Mouse (Mus musculus) cerebellum, postnatal 4 days (tissue): ENCODE results near the gene Ppm1n.

Experiments used
- DNase-seq, 2 experiments: peaks; one replicate each; pipeline ENCODE4 v3.0.0; 2022; ENCODE audit warnings: low spot score in 2 of 2, mixed read lengths in 1 of 2

Ppm1n gene

GRCm38 (mm10) chr7:19247511-19247910 lies 32.4 kb downstream of the Ppm1n start:
- no peak for DNase-seq

GRCm38 (mm10) chr7:19246855-19247254 lies 33.0 kb downstream of the Ppm1n start:
- no peak for DNase-seq

- DNase-seq = no peak
Measured at GRCm38 (mm10) chr7:19245083-19245482, 34.8 kb downstream of the Ppm1n start.

GRCm38 (mm10) chr7:19243858-19244257 lies 36.0 kb downstream of the Ppm1n start:
- DNase-seq = peak in 1 of 2 experiments; percentile 20

- no peak for DNase-seq
Measured at GRCm38 (mm10) chr7:19242005-19242404, 37.9 kb downstream of the Ppm1n start.

GRCm38 (mm10) chr7:19240905-19241463 lies 38.9 kb downstream of the Ppm1n start:
- DNase-seq = no peak

- DNase-seq = no peak
Measured at GRCm38 (mm10) chr7:19239986-19240385, 39.9 kb downstream of the Ppm1n start.

- peak; percentile 87 to 92 for DNase-seq
Measured at GRCm38 (mm10) chr7:19239423-19239822, 40.4 kb downstream of the Ppm1n start.

GRCm38 (mm10) chr7:19238344-19238743 lies 41.5 kb downstream of the Ppm1n start:
- no peak for DNase-seq

- no peak for DNase-seq
Measured at GRCm38 (mm10) chr7:19236411-19236810, 43.5 kb downstream of the Ppm1n start.

GRCm38 (mm10) chr7:19235092-19235671 lies 44.7 kb downstream of the Ppm1n start:
- DNase-seq = no peak

- no peak for DNase-seq
Measured at GRCm38 (mm10) chr7:19234652-19235051, 45.2 kb downstream of the Ppm1n start.

GRCm38 (mm10) chr7:19231849-19232248 lies 48.0 kb downstream of the Ppm1n start:
- no peak for DNase-seq

- DNase-seq = no peak
Measured at GRCm38 (mm10) chr7:19230899-19231298, 49.0 kb downstream of the Ppm1n start.

GRCm38 (mm10) chr7:19230041-19230580 lies 49.8 kb downstream of the Ppm1n start:
- no peak for DNase-seq

- DNase-seq = no peak
Measured at GRCm38 (mm10) chr7:19229404-19229803, 50.5 kb downstream of the Ppm1n start.

- no peak for DNase-seq
Measured at GRCm38 (mm10) chr7:19228793-19229148, 51.1 kb downstream of the Ppm1n start.

GRCm38 (mm10) chr7:19227883-19228792 lies 51.7 kb downstream of the Ppm1n start, which contains the start of gene Opa3:
Opa3 (plus strand) TSS chr7:19228334.
- DNase-seq = peak; percentile 97 to 98

- peak in 1 of 2 experiments; percentile 32 for DNase-seq
Measured at GRCm38 (mm10) chr7:19226817-19227797, 52.8 kb downstream of the Ppm1n start.
